Mouse (Mus musculus): ENCODE results near the gene Erh.

GRCm38 (mm10) chr12:80595968-80596367, 48.2 kb downstream of the Erh start:
- TF ChIP-seq CTCF (IDR thresholded peaks at IDR 0.05; ENCODE audit: low read depth, low read length) (no peak), GATA2 (IDR thresholded peaks at IDR 0.05; ENCODE audit: borderline replicate concordance, low read depth, low read length) (no peak)
